ENCODE assay signal across 27 mouse cellular contexts in the genomic region with DNA sequence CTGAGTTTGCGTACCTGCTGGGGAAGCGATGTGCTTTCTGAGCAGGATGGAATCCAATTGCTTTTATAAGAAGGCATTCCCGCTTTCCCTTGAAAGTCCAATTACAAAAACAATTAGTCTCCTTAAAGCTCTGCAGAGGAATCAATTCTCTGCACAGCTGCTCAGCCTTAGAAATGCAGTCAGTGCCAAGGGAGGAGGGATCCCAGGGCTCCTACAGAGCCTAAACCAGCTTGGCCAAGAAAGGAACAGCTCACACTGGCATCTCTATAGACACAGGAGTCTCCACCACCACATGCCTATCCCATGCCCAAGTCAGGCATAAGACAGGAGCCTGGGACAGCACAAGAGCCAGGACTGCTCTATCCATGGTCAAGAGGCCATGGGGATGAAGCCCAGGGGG. TPM values are rescaled to one million over a fixed set of nuclear protein-coding genes. Genes with fewer than 3 reads are reported as not detected.
DNase-seq lines count a peak whose midpoint lies in the region; ATAC-seq and TF ChIP-seq lines count a peak whose summit lies in the region.
"Had no signal": no experiment of that assay in that cellular context is flagged by ENCODE, and none has a peak within 500 bp of the region (broad histone marks: within the 10 kb centered on the region; RNA-seq: fewer than 3 reads in every experiment).

No protein-coding gene starts in this region.

- peak; percentile 24; the same call in 1 of the 2 replicates for ATAC-seq in midbrain, embryonic 13.5 days
- no peak for ATAC-seq in midbrain, embryonic 11.5 days (ENCODE audit: low FRiP score)
- ATAC-seq in hindbrain, postnatal 0 days: peak; percentile 62; the same call in 1 of the 2 replicates

- peak; percentile 11 for DNase-seq in heart, adult 11 months
- no peak for DNase-seq in heart, adult 2 months
- no peak for DNase-seq in midbrain, embryonic 11.5 days (ENCODE audit: low spot score, missing footprints)
- DNase-seq in brain, embryonic 14.5 days (ENCODE audit: low read depth): peak; percentile 75
- DNase-seq in hindbrain, postnatal 0 days (ENCODE audit: low spot score): peak; percentile 40
- no peak for DNase-seq in urinary bladder, adult 2 months (ENCODE audit: low spot score)
- DNase-seq in retina, postnatal 1 day: no peak
- DNase-seq: adrenal gland, adult 2 months; heart, postnatal 10 days; kidney, adult 18-20 months; lung, adult 18-20 months; lung, postnatal 14 days; spleen, adult 18-20 months; thymus, adult 18-20 months had no signal

- H3K27ac ChIP-seq in heart, adult 2 months: no peak overlapping the region
- no peak overlapping the region for H3K27ac ChIP-seq in midbrain, embryonic 13.5 days
- no peak overlapping the region for H3K27ac ChIP-seq in midbrain, embryonic 11.5 days (ENCODE audit: low read depth, low read length)
- H3K27ac ChIP-seq in hindbrain, postnatal 0 days: no peak overlapping the region
- H3K27ac ChIP-seq: embryonic facial prominence, embryonic 13.5 days; kidney, postnatal 0 days; layer of hippocampus, adult 2 months had no signal

- intact Hi-C loops in heart, adult 2 months (cut with DNase I): no loop called here

- WGBS in heart, adult 2 months: 92% methylated on average over 3 of the region's 3 CpGs
- WGBS in midbrain, embryonic 13.5 days: 59% methylated on average over 3 of the region's 3 CpGs
- WGBS in midbrain, embryonic 11.5 days: 68% methylated on average over 3 of the region's 3 CpGs
- 48% methylated on average over 3 of the region's 3 CpGs for WGBS in hindbrain, postnatal 0 days

- TF ChIP-seq CTCF in heart, adult 2 months (IDR thresholded peaks at IDR 0.05): no peak
- no peak for TF ChIP-seq CTCF in brain, embryonic 14.5 days (IDR thresholded peaks at IDR 0.05; ENCODE audit: borderline replicate concordance, extremely low read depth, insufficient read depth, insufficient read length)
- TF ChIP-seq CTCF in hindbrain, postnatal 0 days (IDR thresholded peaks at IDR 0.05; ENCODE audit: low read depth): no peak

- H3K27me3 ChIP-seq in heart, adult 2 months (ENCODE audit: control insufficient read depth, insufficient read depth, low read length): peaks cover 2% of the 10 kb centered on the region; the same call in 1 of the 2 replicates
- H3K27me3 ChIP-seq in midbrain, embryonic 13.5 days: no peaks in the 10 kb centered on the region
- H3K27me3 ChIP-seq in midbrain, embryonic 11.5 days (ENCODE audit: control insufficient read depth, insufficient read depth, low read length): no peaks in the 10 kb centered on the region
- H3K27me3 ChIP-seq in hindbrain, postnatal 0 days (ENCODE audit: insufficient read depth, low read length): no peaks in the 10 kb centered on the region
- H3K27me3 ChIP-seq: embryonic facial prominence, embryonic 13.5 days had no signal

- H3K4me1 ChIP-seq in heart, adult 2 months (ENCODE audit: control insufficient read depth, insufficient read depth, low read length): no peaks in the 10 kb centered on the region
- no peaks in the 10 kb centered on the region for H3K4me1 ChIP-seq in midbrain, embryonic 13.5 days (replicated peaks)
- H3K4me1 ChIP-seq in midbrain, embryonic 11.5 days (ENCODE audit: control insufficient read depth, insufficient read depth, low read length): no peaks in the 10 kb centered on the region; the same call in 1 of the 2 replicates
- no peaks in the 10 kb centered on the region for H3K4me1 ChIP-seq in hindbrain, postnatal 0 days (ENCODE audit: insufficient read depth, low read length)
- H3K4me1 ChIP-seq: megakaryocyte, embryonic 14.5 days had no signal

- no peak overlapping the region for H3K4me2 ChIP-seq in midbrain, embryonic 13.5 days (replicated peaks)
- no peak overlapping the region for H3K4me2 ChIP-seq in midbrain, embryonic 11.5 days
- no peak overlapping the region for H3K4me2 ChIP-seq in hindbrain, postnatal 0 days (ENCODE audit: low read depth, low read length)
- H3K4me2 ChIP-seq: embryonic facial prominence, embryonic 13.5 days; heart, embryonic 11.5 days; liver, embryonic 11.5 days had no signal

- TF ChIP-seq EP300 in heart, adult 2 months (IDR thresholded peaks at IDR 0.05; ENCODE audit: insufficient read depth, low read depth, low read length): no peak

- H3K9ac ChIP-seq in heart, adult 2 months (ENCODE audit: low read depth, low read length): no peak overlapping the region
- H3K9ac ChIP-seq in midbrain, embryonic 13.5 days (replicated peaks): no peak overlapping the region
- no peak overlapping the region for H3K9ac ChIP-seq in midbrain, embryonic 11.5 days (ENCODE audit: low read length)
- no peak overlapping the region for H3K9ac ChIP-seq in hindbrain, postnatal 0 days (replicated peaks; ENCODE audit: low read length)
- H3K9ac ChIP-seq: embryonic facial prominence, embryonic 13.5 days had no signal

- H3K9me3 ChIP-seq in midbrain, embryonic 13.5 days: no peaks in the 10 kb centered on the region
- no peaks in the 10 kb centered on the region for H3K9me3 ChIP-seq in midbrain, embryonic 11.5 days (ENCODE audit: control insufficient read depth, low read length)
- H3K9me3 ChIP-seq in hindbrain, postnatal 0 days (ENCODE audit: low read length): no peaks in the 10 kb centered on the region
- H3K9me3 ChIP-seq: embryonic facial prominence, embryonic 13.5 days had no signal

- no peaks in the 10 kb centered on the region for H3K36me3 ChIP-seq in heart, adult 2 months (ENCODE audit: control insufficient read depth, insufficient read depth, low read length)
- H3K36me3 ChIP-seq in midbrain, embryonic 13.5 days: no peaks in the 10 kb centered on the region
- no peaks in the 10 kb centered on the region for H3K36me3 ChIP-seq in midbrain, embryonic 11.5 days (ENCODE audit: control insufficient read depth, insufficient read depth, low read length)
- no peaks in the 10 kb centered on the region for H3K36me3 ChIP-seq in hindbrain, postnatal 0 days (ENCODE audit: insufficient read depth, low read length)
- H3K36me3 ChIP-seq: embryonic facial prominence, embryonic 13.5 days had no signal

- no peaks in the 10 kb centered on the region for H3K79me2 ChIP-seq in heart, adult 2 months (replicated peaks; ENCODE audit: control insufficient read depth, insufficient read depth, low read length)

- H3K4me3 ChIP-seq in heart, adult 2 months: no peak overlapping the region
- no peak overlapping the region for H3K4me3 ChIP-seq in midbrain, embryonic 13.5 days (replicated peaks)
- no peak overlapping the region for H3K4me3 ChIP-seq in midbrain, embryonic 11.5 days (ENCODE audit: low read depth, low read length)
- no peak overlapping the region for H3K4me3 ChIP-seq in hindbrain, postnatal 0 days (ENCODE audit: low read length)
- H3K4me3 ChIP-seq: embryonic facial prominence, embryonic 13.5 days; layer of hippocampus, adult 2 months; megakaryocyte, embryonic 14.5 days had no signal

- TF ChIP-seq POLR2A in heart, adult 2 months (IDR thresholded peaks at IDR 0.05; ENCODE audit: insufficient read depth, low read depth, low read length): no peak
- TF ChIP-seq POLR2A in brain, embryonic 14.5 days (IDR thresholded peaks at IDR 0.05; ENCODE audit: borderline replicate concordance, extremely low read depth, insufficient read depth, insufficient read length, poor library complexity, severe bottlenecking): no peak

RNA-seq across cellular contexts. Expression of a gene that starts 41.1 kb away (rescaled TPM):
- not detected for total RNA-seq in heart, adult 2 months (2021)
- polyA plus RNA-seq in heart, adult 2 months (2012; rRNA removed): not detected in 2 replicates
- not detected in 2 replicates for polyA plus RNA-seq in midbrain, embryonic 13.5 days (2015; fragmentation: Nextera tagmentation; extraction: Ambion mirVana)
- not detected in 2 replicates for polyA plus RNA-seq in midbrain, embryonic 11.5 days (2014; fragmentation: Nextera tagmentation; extraction: Ambion mirVana)
- 0.11 TPM in 1 of 2 replicates, not detected in the other for polyA plus RNA-seq in brain, embryonic 14.5 days (2012; rRNA removed)
- total RNA-seq in hindbrain, postnatal 0 days (2014; rRNA removed): not detected in 2 replicates
- polyA plus RNA-seq in hindbrain, postnatal 0 days (2015; fragmentation: Nextera tagmentation; extraction: Ambion mirVana): not detected in 2 replicates
- polyA plus RNA-seq in urinary bladder, adult 2 months (2012; rRNA removed): not detected in 2 replicates
- total RNA-seq: adrenal gland, adult 2 months; gastrocnemius, adult 18-20 months; gastrocnemius, postnatal 4 days; heart, postnatal 10 days; layer of hippocampus, adult 2 months; left cerebral cortex, adult 8-10 months; neutrophil, adult 5-6 weeks had no signal
- polyA plus RNA-seq: adrenal gland, adult 2 months; embryonic facial prominence, embryonic 13.5 days; kidney, postnatal 0 days; limb, embryonic 11.5 days; liver, embryonic 11.5 days; stomach, embryonic 14.5 days had no signal

RNA-seq across cellular contexts. Expression of a gene that starts 55.7 kb away (rescaled TPM):
- total RNA-seq in heart, adult 2 months (2021): not detected
- polyA plus RNA-seq in heart, adult 2 months (2012; rRNA removed): not detected in 2 replicates
- 0.48 TPM in 1 of 2 replicates, not detected in the other for polyA plus RNA-seq in midbrain, embryonic 13.5 days (2015; fragmentation: Nextera tagmentation; extraction: Ambion mirVana)
- not detected in 2 replicates for polyA plus RNA-seq in midbrain, embryonic 11.5 days (2014; fragmentation: Nextera tagmentation; extraction: Ambion mirVana)
- not detected in 2 replicates for polyA plus RNA-seq in brain, embryonic 14.5 days (2012; rRNA removed)
- not detected in 2 replicates for total RNA-seq in hindbrain, postnatal 0 days (2014; rRNA removed)
- polyA plus RNA-seq in hindbrain, postnatal 0 days (2015; fragmentation: Nextera tagmentation; extraction: Ambion mirVana): 0.25 and 0.26 TPM in 2 replicates
- polyA plus RNA-seq in urinary bladder, adult 2 months (2012; rRNA removed): not detected in 2 replicates
- total RNA-seq: adrenal gland, adult 2 months; gastrocnemius, adult 18-20 months; gastrocnemius, postnatal 4 days; heart, postnatal 10 days; layer of hippocampus, adult 2 months; left cerebral cortex, adult 8-10 months; neutrophil, adult 5-6 weeks had no signal
- polyA plus RNA-seq: adrenal gland, adult 2 months; embryonic facial prominence, embryonic 13.5 days; heart, embryonic 11.5 days; limb, embryonic 11.5 days; liver, embryonic 11.5 days; stomach, embryonic 14.5 days had no signal

Comparison
In these comparisons a context has a peak if more than half of its experiments do, and no peak if none do; other contexts are left out.
1. DNase-seq: peak in heart, adult 11 months (single experiment), brain, embryonic 14.5 days (single experiment) and hindbrain, postnatal 0 days (single experiment); none in heart, adult 2 months (0 of 2), midbrain, embryonic 11.5 days (single experiment), urinary bladder, adult 2 months (single experiment) and retina, postnatal 1 day (single experiment).